Mouse (Mus musculus) kidney, postnatal 0 days (tissue): ENCODE measurements at regions not wholly inside any gene's neighbourhood (a gene's known extent, or its start where the extent isn't known, plus 50 kb on each side); places are given as distances from the start of the nearest gene placed in this dataset.

ENCODE experiments used
- ATAC-seq: fragments of 200-750 bp; cut with Nextera tagmentation; replicated peaks from 2 replicates; pipeline ENCODE4 v1.8.0; 2017; ENCODE audit warnings: low read depth, moderate number of reproducible peaks, moderate TSS enrichment, moderate library complexity; ENCODE audit not compliant: low FRiP score
- DNase-seq: peaks from one replicate; pipeline ENCODE4 v3.0.0-alpha.2; 2016; ENCODE audit warnings: low spot score
- H3K27ac ChIP-seq: fragments of 300-500 bp; sonication (generic); 2 replicates; pipeline ENCODE4 v1.5.1; 2014; ENCODE audit warnings: mild to moderate bottlenecking
- H3K27me3 ChIP-seq: fragments of 300-500 bp; sonication (generic); 2 replicates; pipeline ENCODE4 v1.6.1; 2014; ENCODE audit warnings: low read length, mixed read lengths; ENCODE audit not compliant: insufficient read depth
- H3K36me3 ChIP-seq: fragments of 300-500 bp; sonication (generic); 2 replicates; pipeline ENCODE4 v1.6.1; 2014; ENCODE audit warnings: low read length, mixed read lengths; ENCODE audit not compliant: insufficient read depth
- H3K4me1 ChIP-seq: fragments of 300-500 bp; sonication (generic); replicated peaks from 2 replicates; pipeline ENCODE4 v1.6.1; 2014; ENCODE audit warnings: antibody characterized with exemption, low read length, mixed read lengths; ENCODE audit not compliant: insufficient read depth
- H3K4me2 ChIP-seq: fragments of 300-500 bp; sonication (generic); 2 replicates; pipeline ENCODE4 v1.6.1; 2014; ENCODE audit warnings: mild to moderate bottlenecking, low read length, moderate library complexity, mixed read lengths
- H3K4me3 ChIP-seq: fragments of 300-500 bp; sonication (generic); replicated peaks from 2 replicates; pipeline ENCODE4 v1.5.1; 2014; ENCODE audit warnings: low read depth, low read length
- H3K9ac ChIP-seq: fragments of 300-500 bp; sonication (generic); 2 replicates; pipeline ENCODE4 v1.6.1; 2014; ENCODE audit warnings: low read depth, low read length
- H3K9me3 ChIP-seq: fragments of 300-500 bp; sonication (generic); replicated peaks from 2 replicates; pipeline ENCODE4 v1.6.1; 2016; ENCODE audit warnings: low read length, inconsistent platforms, mixed read lengths
- CTCF ChIP-seq: IDR thresholded peaks from 2 replicates; pipeline ENCODE4 v1.5.1; 2016; ENCODE audit warnings: antibody characterized with exemption, low read depth, mild to moderate bottlenecking, moderate library complexity
- WGBS: fragments of 180-500 bp; shearing (Covaris S2); extraction: QIAGEN DNeasy Blood & Tissue Kit; methylation state at CpG from one replicate; pipeline ENCODE4 v1.1.7; 2014; 5-methylcytosine and 5-hydroxymethylcytosine counted together

DNA sequence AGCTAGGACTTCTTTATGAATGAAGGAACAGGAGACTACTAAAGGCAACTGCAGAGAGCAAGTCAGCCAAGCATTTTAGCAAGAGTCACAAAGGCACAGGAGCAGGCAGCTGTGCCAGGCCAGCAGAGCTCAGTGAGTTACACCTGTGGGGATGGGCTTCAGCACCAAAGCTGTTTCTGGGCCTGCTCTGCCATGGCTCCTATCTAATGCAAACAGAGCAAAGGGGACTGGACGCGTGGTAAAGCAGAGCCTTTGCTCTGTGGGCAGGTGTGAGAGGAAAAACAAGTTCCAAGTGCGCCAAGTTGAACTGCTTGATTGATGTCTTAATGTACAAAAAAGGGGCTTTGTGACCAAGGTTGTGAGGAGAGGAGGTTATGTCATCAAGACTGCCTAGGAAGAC is 215.4 kb downstream of the Bcl11a start:
- DNase-seq, result no peak
- Histone ChIP-seq H3K27ac (no peak overlapping the region), H3K36me3 (no peaks in the 10 kb centered on the region), H3K9ac (no peak overlapping the region), H3K4me2 (no peak overlapping the region), H3K27me3 (no peaks in the 10 kb centered on the region), H3K4me1 (no peaks in the 10 kb centered on the region; the same call in 1 of the 2 replicates), H3K9me3 (no peaks in the 10 kb centered on the region), H3K4me3 (no peak overlapping the region)
- WGBS, result 66% methylated on average over 3 of the region's 3 CpGs
- TF ChIP-seq CTCF, result no peak
- no peak for ATAC-seq

- no peaks in the 10 kb centered on the region; the same call in 1 of the 2 replicates for H3K4me1 ChIP-seq
- H3K36me3 ChIP-seq, result no peaks in the 10 kb centered on the region
- no peak overlapping the region for H3K4me2 ChIP-seq
- TF ChIP-seq CTCF, result no peak
- no peak overlapping the region for H3K27ac ChIP-seq
- DNase-seq (no peak), ATAC-seq (no peak)
- no peaks in the 10 kb centered on the region for H3K9me3 ChIP-seq
- no peak overlapping the region for H3K9ac ChIP-seq
- H3K27me3 ChIP-seq, result no peaks in the 10 kb centered on the region
- WGBS, result 78% methylated on average over 7 of the region's 7 CpGs
- no peak overlapping the region for H3K4me3 ChIP-seq
Observed at GRCm38 (mm10) chr11:24293860-24294531, 216.1 kb downstream of the Bcl11a start.

GRCm38 (mm10) chr11:24296893-24297624 is 219.2 kb downstream of the Bcl11a start:
- no peak overlapping the region for H3K9ac ChIP-seq
- no peak for TF ChIP-seq CTCF
- no peak overlapping the region; the same call in 1 of the 2 replicates for H3K4me2 ChIP-seq
- H3K4me3 ChIP-seq, result no peak overlapping the region
- H3K36me3 ChIP-seq, result no peaks in the 10 kb centered on the region
- WGBS, result 13% methylated on average over 12 of the region's 12 CpGs
- no peaks in the 10 kb centered on the region for H3K9me3 ChIP-seq
- H3K27ac ChIP-seq, result no peak overlapping the region
- H3K27me3 ChIP-seq, result no peaks in the 10 kb centered on the region
- ATAC-seq, result no peak
- DNase-seq, result peak; percentile 34
- H3K4me1 ChIP-seq, result no peaks in the 10 kb centered on the region; the same call in 1 of the 2 replicates

DNA sequence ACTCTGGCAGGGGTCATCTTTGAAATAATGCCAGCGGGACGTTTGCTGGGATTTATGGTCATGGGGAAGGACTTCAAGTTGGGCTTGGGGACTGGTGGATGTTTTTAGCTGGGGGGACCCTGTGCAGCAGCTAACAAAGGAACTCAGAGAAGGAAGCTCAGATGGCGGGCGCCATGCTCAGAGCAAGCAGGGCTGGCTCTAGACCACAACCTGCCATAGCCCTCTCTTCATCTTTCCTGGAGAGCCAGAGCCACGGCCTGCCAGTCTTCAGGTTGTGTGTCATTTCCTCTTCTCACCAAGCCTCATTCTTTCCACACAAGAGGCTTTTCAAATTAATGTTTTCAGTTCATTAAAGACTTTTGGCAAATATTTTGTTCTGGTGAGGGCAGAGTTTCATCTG is 219.9 kb downstream of the Bcl11a start:
- no peak overlapping the region for H3K27ac ChIP-seq
- TF ChIP-seq CTCF, result no peak
- WGBS, result 53% methylated on average over 5 of the region's 5 CpGs

GRCm38 (mm10) chr11:24300351-24300750 is 222.5 kb downstream of the Bcl11a start:
- Histone ChIP-seq H3K9me3 (no peaks in the 10 kb centered on the region), H3K4me3 (no peak overlapping the region), H3K27ac (no peak overlapping the region), H3K4me2 (no peak overlapping the region), H3K9ac (no peak overlapping the region), H3K27me3 (no peaks in the 10 kb centered on the region), H3K36me3 (no peaks in the 10 kb centered on the region), H3K4me1 (no peaks in the 10 kb centered on the region; the same call in 1 of the 2 replicates)
- ATAC-seq, result no peak
- no peak for DNase-seq
- WGBS, result 77% methylated on average over 4 of the region's 4 CpGs
- no peak for TF ChIP-seq CTCF

More for the DNA sequence above, 219.9 kb downstream of the Bcl11a start:
- Histone ChIP-seq H3K36me3 (no peaks in the 10 kb centered on the region), H3K27me3 (no peaks in the 10 kb centered on the region), H3K9me3 (no peaks in the 10 kb centered on the region), H3K4me3 (no peak overlapping the region), H3K9ac (no peak overlapping the region), H3K4me2 (no peak overlapping the region), H3K4me1 (no peaks in the 10 kb centered on the region; the same call in 1 of the 2 replicates)
- no peak for DNase-seq
- ATAC-seq, result no peak

DNA sequence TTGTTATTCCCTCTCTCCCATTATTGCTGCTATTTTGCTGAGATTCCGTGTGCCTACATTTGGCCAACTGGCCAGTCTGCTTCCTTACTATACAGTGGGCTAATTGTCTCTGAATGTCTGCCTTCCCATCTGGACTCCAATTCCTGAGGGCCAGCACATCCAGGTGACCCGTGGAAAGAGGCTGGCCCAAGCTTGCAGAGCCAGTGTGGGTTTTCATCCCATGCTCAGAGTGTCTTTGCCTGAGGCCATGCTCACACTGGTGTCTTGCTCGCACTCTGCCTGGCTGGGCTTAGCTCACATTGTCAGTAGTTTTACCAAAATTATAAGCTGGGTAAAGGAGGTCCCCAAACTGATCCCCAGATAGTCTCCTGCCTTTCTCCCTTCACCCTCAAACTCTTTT is 223.3 kb downstream of the Bcl11a start:
- 73% methylated on average over 3 of the region's 3 CpGs for WGBS
- no peak for ATAC-seq

More for the DNA sequence above, 223.3 kb downstream of the Bcl11a start:
- Histone ChIP-seq H3K36me3 (no peaks in the 10 kb centered on the region), H3K4me1 (no peaks in the 10 kb centered on the region; the same call in 1 of the 2 replicates), H3K9me3 (no peaks in the 10 kb centered on the region), H3K9ac (no peak overlapping the region), H3K27ac (no peak overlapping the region), H3K27me3 (no peaks in the 10 kb centered on the region), H3K4me3 (no peak overlapping the region), H3K4me2 (no peak overlapping the region)
- no peak for DNase-seq
- TF ChIP-seq CTCF, result no peak
